Mouse (Mus musculus) cortical plate, adult 2 months (tissue): ENCODE measurements around the gene Acsm3. TPM values are rescaled to one million over a fixed set of nuclear protein-coding genes. Genes with fewer than 3 reads are reported as not detected.

ENCODE experiments used
- H3K27ac ChIP-seq: fragments of 200-500 bp; 2 replicates; pipeline ENCODE4 v1.5.1; 2012; ENCODE audit warnings: low read length, control low read depth, inconsistent platforms; ENCODE audit not compliant: insufficient read depth
- H3K4me1 ChIP-seq: fragments of 200-500 bp; 2 replicates; pipeline ENCODE4 v1.6.1; 2011; ENCODE audit warnings: low read length; ENCODE audit not compliant: control insufficient read depth, insufficient read depth
- H3K4me3 ChIP-seq: fragments of 200-500 bp; 2 replicates; pipeline ENCODE4 v1.5.1; 2011; ENCODE audit warnings: mild to moderate bottlenecking, low read length, control low read depth; ENCODE audit not compliant: insufficient read depth
- CTCF ChIP-seq: fragments of 200-500 bp; IDR thresholded peaks from 2 replicates; pipeline ENCODE4 v1.5.1; 2011; ENCODE audit warnings: mild to moderate bottlenecking, control low read depth, low read length; ENCODE audit not compliant: insufficient read depth; ENCODE audit errors: extremely low read depth
- POLR2A ChIP-seq: fragments of 200-500 bp; IDR thresholded peaks from 2 replicates; pipeline ENCODE4 v1.6.1; 2011; ENCODE audit warnings: mild to moderate bottlenecking, low read length, control low read depth; ENCODE audit not compliant: insufficient read depth; ENCODE audit errors: extremely low read depth
- polyA plus RNA-seq: library from polyadenylated mRNA; depleted of rRNA; stranded (reverse); fragments of >200 nt; gene quantifications from 2 replicates; pipeline ENCODE4 v1.2.3, GENCODE M21; 2012; rRNA removed

Acsm3 gene
- polyA plus RNA-seq, 1 experiment = not detected

DNA sequence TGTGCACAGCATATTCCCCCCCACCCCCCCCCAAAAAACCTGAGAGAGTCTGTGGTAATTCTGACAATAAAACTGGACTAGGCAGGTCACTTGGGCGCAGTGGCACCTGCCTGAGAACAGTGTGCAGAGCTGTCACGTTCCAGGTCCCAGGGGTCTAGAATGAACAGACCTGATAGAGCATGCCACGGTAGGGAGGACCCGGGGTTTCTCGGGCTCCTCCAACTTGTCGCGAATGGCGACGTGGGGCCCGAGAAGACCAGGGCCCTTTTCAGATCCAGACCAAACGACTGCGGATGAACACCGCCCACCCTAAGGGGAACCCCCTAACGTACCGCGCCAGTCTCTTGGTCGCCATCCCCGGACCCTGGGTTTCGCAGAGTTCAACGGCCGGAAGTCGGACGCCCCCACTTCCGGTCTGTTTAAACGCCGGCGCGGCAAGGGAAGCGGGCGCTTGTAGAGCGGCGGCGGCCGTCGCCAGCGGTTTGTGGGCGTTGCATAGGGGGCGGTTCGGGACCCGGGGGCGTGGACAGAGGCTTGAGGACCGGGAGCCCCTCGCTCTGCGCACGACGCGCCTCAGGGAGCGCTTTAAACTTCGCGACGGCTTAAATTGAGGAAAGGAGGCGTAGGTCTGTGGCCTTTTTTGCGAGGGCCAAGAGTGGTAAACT, 33.0 kb downstream of the Acsm3 start, which contains the start of the genes Rexo5 and Eri2:
Gene Rexo5, plus strand, starts transcription at position 421 of the 665 bp plus-strand sequence.
Gene Eri2, minus strand, starts transcription at position 473 of the 665 bp plus-strand sequence.
- H3K4me1 ChIP-seq = no peaks in the 10 kb centered on the region
- H3K4me3 ChIP-seq = peak within 1 kb of the TSS; percentile 96
- H3K27ac ChIP-seq = no peak within 1 kb of the TSS
- no peak for TF ChIP-seq CTCF
- peak; percentile 21; the same call in 1 of the 2 replicates for TF ChIP-seq POLR2A

DNA sequence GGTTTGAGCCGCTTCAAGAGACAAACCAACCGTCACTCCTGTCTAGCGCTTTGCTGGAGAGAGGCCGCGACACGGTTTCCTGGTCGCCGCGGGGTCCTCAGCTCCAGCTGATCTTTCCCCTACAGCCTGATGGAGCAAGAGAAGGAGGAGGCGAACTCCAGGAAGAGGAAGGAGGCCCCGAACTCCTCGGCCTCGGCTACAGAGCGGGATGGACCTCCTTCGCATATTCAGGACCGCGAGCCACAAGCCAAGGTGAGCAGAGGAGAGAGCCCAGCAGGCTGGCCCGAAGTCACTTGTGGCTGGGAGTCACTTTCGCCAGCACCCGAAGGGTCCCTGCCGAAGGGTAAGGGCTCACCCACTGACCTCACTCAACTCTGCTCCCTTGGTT, 33.5 kb downstream of the Acsm3 start:
- TF ChIP-seq POLR2A (no peak), CTCF (no peak)
- no peaks in the 10 kb centered on the region for H3K4me1 ChIP-seq
- peak overlapping the region; percentile 96 for H3K4me3 ChIP-seq
- H3K27ac ChIP-seq = no peak overlapping the region

DNA sequence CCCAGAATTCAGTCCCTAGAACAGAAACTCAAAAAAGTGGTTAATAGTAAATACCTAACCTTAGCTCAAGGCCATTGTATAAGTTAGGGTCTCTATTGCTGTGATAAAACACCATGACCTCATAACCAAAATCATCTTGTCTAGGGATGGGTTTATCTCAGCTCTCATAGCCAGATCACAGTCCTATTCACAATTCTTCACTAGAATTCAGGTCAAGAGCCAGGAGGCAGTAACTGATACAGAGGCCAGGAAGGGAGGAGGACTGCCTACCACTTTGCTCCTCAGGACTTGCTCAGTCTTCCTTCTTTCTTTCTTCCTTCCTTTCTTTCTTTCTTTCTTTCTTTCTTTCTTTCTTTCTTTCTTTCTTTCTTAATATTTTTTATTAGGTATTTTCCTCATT, 34.6 kb downstream of the Acsm3 start:
- TF ChIP-seq POLR2A = no peak
- TF ChIP-seq CTCF = no peak
- no peak overlapping the region for H3K4me3 ChIP-seq

DNA sequence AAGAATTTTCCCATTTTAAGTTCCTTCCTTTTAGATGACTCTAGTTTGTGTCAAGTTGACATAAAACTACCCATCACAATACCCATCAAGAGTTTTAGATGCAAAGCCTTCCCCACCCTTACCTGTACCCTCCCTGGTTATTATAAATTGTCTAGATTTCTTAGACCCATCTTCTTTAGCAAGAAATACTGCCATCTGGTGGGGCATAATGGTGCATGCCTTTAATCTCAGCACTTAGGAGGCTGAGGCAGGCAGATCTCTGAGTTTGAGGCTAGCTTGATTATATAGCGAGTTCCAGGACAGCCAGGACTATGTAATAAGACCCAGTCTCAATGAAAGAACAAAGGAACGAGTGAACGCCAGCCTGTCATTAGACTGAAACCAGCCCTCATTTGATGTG, 39.8 kb downstream of the Acsm3 start:
- no peak overlapping the region for H3K4me3 ChIP-seq
- no peak overlapping the region for H3K27ac ChIP-seq
- TF ChIP-seq CTCF (no peak), POLR2A (no peak)
- no peaks in the 10 kb centered on the region for H3K4me1 ChIP-seq

More for the DNA sequence above, 34.6 kb downstream of the Acsm3 start:
- Histone ChIP-seq H3K4me1 (no peaks in the 10 kb centered on the region), H3K27ac (no peak overlapping the region)

DNA sequence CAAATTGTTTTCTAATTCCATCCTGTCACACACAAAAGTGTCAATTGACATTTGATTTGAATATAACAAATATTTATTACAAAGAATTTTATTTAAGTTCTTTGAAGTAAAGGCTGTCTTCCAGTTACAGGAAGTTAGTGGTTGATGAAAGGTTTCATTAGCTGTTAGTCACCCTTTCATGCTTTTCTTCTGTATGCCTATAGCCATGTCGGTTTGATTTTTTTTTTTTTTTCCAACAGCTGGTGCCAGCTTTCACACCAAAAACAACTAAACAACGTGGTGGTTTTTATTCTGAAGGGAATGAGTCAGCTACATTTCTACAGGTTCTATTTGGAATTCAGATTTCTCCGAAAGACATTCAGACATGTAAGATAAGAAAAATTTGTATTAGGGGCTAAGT, 40.3 kb downstream of the Acsm3 start:
- no peak for TF ChIP-seq POLR2A
- no peak for TF ChIP-seq CTCF
- no peaks in the 10 kb centered on the region for H3K4me1 ChIP-seq
- no peak overlapping the region for H3K4me3 ChIP-seq
- H3K27ac ChIP-seq = no peak overlapping the region

DNA sequence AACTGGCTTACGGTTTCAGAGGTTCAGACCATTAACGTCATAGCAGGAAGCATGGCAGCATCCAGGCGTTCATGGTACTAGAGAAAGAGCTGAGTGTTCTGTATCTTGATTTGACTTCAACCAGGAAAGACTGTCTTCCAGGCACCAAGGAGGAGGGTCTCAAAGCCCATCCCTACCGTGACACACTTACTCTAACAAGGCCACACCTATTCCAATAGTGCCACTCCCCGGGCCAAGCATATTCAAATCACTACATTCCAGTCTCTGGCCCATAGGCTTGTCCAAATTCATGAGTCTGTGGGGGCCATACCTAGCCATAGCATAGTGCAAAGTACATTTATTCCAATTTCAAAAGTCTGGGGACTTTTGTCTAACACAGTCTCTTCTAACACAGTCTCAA, 46.7 kb downstream of the Acsm3 start:
- no peak for TF ChIP-seq CTCF
- TF ChIP-seq POLR2A = no peak
- Histone ChIP-seq H3K27ac (no peak overlapping the region), H3K4me1 (no peaks in the 10 kb centered on the region), H3K4me3 (no peak overlapping the region)

DNA sequence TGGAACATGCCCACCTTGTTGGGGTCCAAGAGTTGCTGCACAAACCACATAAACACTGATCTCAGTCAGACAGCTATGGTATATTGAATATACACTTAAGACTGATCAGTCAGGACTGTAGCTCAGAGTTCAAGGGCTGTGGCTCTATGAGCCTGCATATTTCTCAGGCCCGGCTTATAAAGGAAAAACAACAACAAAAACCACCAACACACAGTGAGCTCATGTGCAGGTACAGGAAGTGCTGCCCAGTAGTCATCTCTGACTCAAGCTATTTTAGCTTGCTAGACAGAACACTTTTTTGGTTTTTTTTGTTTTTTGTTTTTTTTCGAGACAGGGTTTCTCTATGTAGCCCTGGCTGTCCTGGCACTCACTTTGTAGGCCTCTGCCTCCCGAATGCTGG, 48.0 kb downstream of the Acsm3 start:
- TF ChIP-seq CTCF (no peak), POLR2A (no peak)
- Histone ChIP-seq H3K4me1 (no peaks in the 10 kb centered on the region), H3K27ac (no peak overlapping the region), H3K4me3 (no peak overlapping the region)

DNA sequence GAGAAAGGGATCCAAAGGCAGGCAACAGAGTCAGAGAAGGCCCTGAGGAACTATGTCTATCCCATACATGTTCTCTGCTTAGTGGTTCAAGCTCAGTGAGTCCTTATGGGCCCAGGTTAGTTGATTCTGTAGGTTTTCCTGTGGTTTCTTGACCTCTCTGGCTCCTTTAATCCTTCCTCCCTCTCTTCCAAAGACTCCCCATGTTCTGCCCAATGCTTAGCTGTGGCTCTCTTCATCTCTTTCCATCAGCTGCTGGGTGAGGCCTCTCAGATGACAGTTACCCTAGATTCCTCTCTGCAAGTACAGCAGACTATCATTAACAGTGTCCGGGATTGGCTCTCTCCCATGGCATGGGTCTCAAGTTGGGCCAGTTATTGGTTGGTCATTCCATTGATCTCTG, 74.6 kb downstream of the Acsm3 start:
- Histone ChIP-seq H3K4me1 (no peaks in the 10 kb centered on the region), H3K27ac (no peak overlapping the region), H3K4me3 (no peak overlapping the region)
- no peak for TF ChIP-seq CTCF
- TF ChIP-seq POLR2A = no peak

DNA sequence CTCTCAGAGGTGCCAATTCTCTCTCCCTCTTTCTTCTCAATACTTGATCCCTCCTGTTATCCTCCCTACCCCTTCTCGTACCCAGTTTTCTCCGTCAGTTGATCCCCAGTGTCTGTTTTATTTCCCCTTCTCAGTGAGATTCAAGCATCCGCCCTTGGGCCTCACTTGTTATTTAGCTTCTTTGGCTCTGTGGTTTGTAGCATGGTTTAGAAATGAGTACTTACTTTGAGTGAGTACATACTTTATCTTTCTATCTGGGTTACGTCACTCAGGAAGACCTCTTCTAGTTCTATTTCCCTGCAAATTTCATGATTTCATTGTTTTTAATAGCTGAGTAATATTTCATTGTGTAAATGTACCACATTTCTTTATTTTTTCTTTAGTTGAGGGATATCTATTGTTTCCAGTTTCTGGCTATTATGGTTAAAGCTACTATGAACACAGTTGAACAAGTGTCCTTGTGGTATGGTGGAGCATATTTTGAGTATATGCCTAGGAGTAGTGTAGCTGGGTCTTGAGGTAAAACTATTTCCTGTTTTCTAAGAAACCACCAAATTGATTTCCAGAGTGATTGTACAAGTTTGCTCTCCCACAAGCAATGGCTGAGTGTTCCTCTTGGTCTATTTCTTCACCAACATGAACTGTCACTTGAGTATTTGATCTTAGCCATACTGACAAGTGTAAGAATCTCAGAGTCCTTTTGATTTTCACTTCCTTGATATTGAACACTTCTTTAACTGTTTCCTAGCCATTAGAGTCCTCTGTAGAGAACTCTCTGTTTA, 75.5 kb downstream of the Acsm3 start:
- Histone ChIP-seq H3K4me3 (no peak overlapping the region), H3K27ac (no peak overlapping the region), H3K4me1 (no peaks in the 10 kb centered on the region)
- no peak for TF ChIP-seq POLR2A
- TF ChIP-seq CTCF = no peak

Other genes with a start within 250 kb of the Acsm3 start
- 0.11 and 0.29 TPM in 2 replicates for gene Acsm5, start 241.5 kb upstream of the Acsm3 start, polyA plus RNA-seq
- gene Pdilt, start 237.4 kb upstream of the Acsm3 start, polyA plus RNA-seq = not detected in 2 replicates
- gene Acsm2, start 206.6 kb upstream of the Acsm3 start, polyA plus RNA-seq = not detected in 2 replicates
- gene Acsm1, start 153.9 kb upstream of the Acsm3 start, polyA plus RNA-seq = not detected in 2 replicates
- gene Acsm4, start 70.9 kb upstream of the Acsm3 start, polyA plus RNA-seq = 0.06 and 0.13 TPM in 2 replicates
- 33.2 and 33.5 TPM in 2 replicates for gene Thumpd1, start 40.1 kb upstream of the Acsm3 start, polyA plus RNA-seq
- gene Rexo5, start 33.1 kb downstream of the Acsm3 start, polyA plus RNA-seq = 1.3 and 3.5 TPM in 2 replicates
- 6.9 TPM in 2 replicates for gene Eri2, start 33.1 kb downstream of the Acsm3 start, polyA plus RNA-seq
- 16.3 and 19.5 TPM in 2 replicates for gene Lyrm1, start 134.9 kb downstream of the Acsm3 start, polyA plus RNA-seq
- 8.8 and 10.9 TPM in 2 replicates for gene Dcun1d3, start 135.4 kb downstream of the Acsm3 start, polyA plus RNA-seq